Comparison of ENCODE assay signal across 12 mouse cellular contexts in the genomic region with DNA sequence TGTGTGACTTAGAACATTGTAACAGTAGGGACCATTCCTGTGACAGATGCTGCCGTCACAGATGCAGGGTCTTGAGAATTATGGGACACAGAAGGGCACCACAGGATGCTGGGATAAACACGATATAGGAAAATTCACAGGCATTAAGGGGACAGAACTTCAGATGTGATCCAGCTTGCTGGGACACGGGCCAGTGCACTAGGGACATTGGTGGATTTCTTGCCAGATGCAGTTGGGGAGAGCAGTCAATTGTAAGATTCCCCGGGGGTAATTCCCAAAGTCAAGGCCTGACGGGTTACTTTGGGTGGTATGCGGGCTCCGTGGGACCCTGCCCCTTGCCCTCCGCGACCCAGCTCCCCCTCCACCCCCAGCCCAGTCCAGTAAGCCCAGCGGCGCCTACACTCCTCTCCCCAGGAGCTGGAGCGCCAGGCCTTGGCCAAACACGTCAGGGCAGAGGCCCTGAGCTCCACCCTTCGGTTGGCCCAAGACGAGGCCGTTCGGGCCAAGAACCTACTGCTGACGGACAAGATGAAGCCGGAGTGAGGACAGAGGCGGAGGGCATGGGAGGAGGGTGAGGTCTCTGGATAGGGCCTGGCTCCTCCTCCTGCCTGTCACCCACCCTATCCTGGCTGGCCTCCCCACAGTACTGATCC. TPM values are rescaled to one million over a fixed set of nuclear protein-coding genes. Genes with fewer than 3 reads are reported as not detected.
A peak's percentile ranks its signal among the peaks of the same experiment; 100 is the strongest.
DNase-seq lines count a peak whose midpoint lies in the region; ATAC-seq and TF ChIP-seq lines count a peak whose summit lies in the region.
"Had no signal": no experiment of that assay in that cellular context is flagged by ENCODE, and none has a peak within 500 bp of the region (broad histone marks: within the 10 kb centered on the region; RNA-seq: fewer than 3 reads in every experiment).

No protein-coding gene starts in this region.

- peaks cover 9% of the 10 kb centered on the region for H3K4me1 ChIP-seq in forebrain, embryonic 12.5 days
- H3K4me1 ChIP-seq in forebrain, embryonic 16.5 days (replicated peaks; ENCODE audit: control insufficient read depth, insufficient read depth, low read length) = peaks cover 7% of the 10 kb centered on the region
- no peaks in the 10 kb centered on the region for H3K4me1 ChIP-seq in lung, adult 2 months (ENCODE audit: control insufficient read depth, insufficient read depth, low read length)
- H3K4me1 ChIP-seq in heart, embryonic 13.5 days = peaks cover 6% of the 10 kb centered on the region

- no peaks in the 10 kb centered on the region for H3K9me3 ChIP-seq in forebrain, embryonic 12.5 days
- no peaks in the 10 kb centered on the region for H3K9me3 ChIP-seq in forebrain, embryonic 16.5 days (ENCODE audit: control insufficient read depth, low read length)
- H3K9me3 ChIP-seq in heart, embryonic 13.5 days = no peaks in the 10 kb centered on the region
- H3K9me3 ChIP-seq: hindbrain, embryonic 15.5 days had no signal

- TF ChIP-seq POLR2A in lung, adult 2 months (IDR thresholded peaks at IDR 0.05; ENCODE audit: borderline replicate concordance, extremely low read depth, low read depth, low read length) = no peak

- peaks cover 32% of the 10 kb centered on the region for H3K36me3 ChIP-seq in forebrain, embryonic 12.5 days (replicated peaks)
- peaks cover 5% of the 10 kb centered on the region; the same call in 1 of the 2 replicates for H3K36me3 ChIP-seq in forebrain, embryonic 16.5 days (ENCODE audit: control insufficient read depth, insufficient read depth)
- peaks cover 23% of the 10 kb centered on the region; the same call in 1 of the 2 replicates for H3K36me3 ChIP-seq in heart, embryonic 13.5 days

- H3K9ac ChIP-seq in forebrain, embryonic 12.5 days = peak overlapping the region; percentile 1; the same call in 1 of the 2 replicates
- H3K9ac ChIP-seq in forebrain, embryonic 16.5 days (replicated peaks; ENCODE audit: low read depth, low read length) = no peak overlapping the region
- peak overlapping the region; percentile 54; the same call in 1 of the 2 replicates for H3K9ac ChIP-seq in heart, embryonic 13.5 days
- H3K9ac ChIP-seq: hindbrain, embryonic 15.5 days had no signal

- no peak overlapping the region for H3K4me2 ChIP-seq in forebrain, embryonic 12.5 days
- no peak overlapping the region for H3K4me2 ChIP-seq in forebrain, embryonic 16.5 days (ENCODE audit: low read length)
- H3K4me2 ChIP-seq in heart, embryonic 13.5 days = no peak overlapping the region
- H3K4me2 ChIP-seq: hindbrain, embryonic 15.5 days had no signal

- H3K27me3 ChIP-seq in forebrain, embryonic 12.5 days = peaks cover 11% of the 10 kb centered on the region
- peaks cover 7% of the 10 kb centered on the region for H3K27me3 ChIP-seq in forebrain, embryonic 16.5 days (replicated peaks; ENCODE audit: control insufficient read depth, insufficient read depth, low read length)
- peaks cover 5% of the 10 kb centered on the region; the same call in 1 of the 2 replicates for H3K27me3 ChIP-seq in heart, embryonic 13.5 days (replicated peaks)

- no peak overlapping the region for H3K27ac ChIP-seq in forebrain, embryonic 12.5 days
- H3K27ac ChIP-seq in forebrain, embryonic 16.5 days (ENCODE audit: low read length) = no peak overlapping the region
- no peak overlapping the region for H3K27ac ChIP-seq in heart, embryonic 13.5 days (replicated peaks)
- H3K27ac ChIP-seq: hindbrain, embryonic 15.5 days; macrophage had no signal

- H3K4me3 ChIP-seq in forebrain, embryonic 12.5 days (replicated peaks) = no peak overlapping the region
- H3K4me3 ChIP-seq in forebrain, embryonic 16.5 days (replicated peaks; ENCODE audit: low read length) = no peak overlapping the region
- no peak overlapping the region for H3K4me3 ChIP-seq in lung, adult 2 months (replicated peaks; ENCODE audit: extremely low read depth, low read depth, low read length)
- H3K4me3 ChIP-seq in heart, embryonic 13.5 days = no peak overlapping the region
- H3K4me3 ChIP-seq: hindbrain, embryonic 15.5 days had no signal

- no peak for TF ChIP-seq CTCF in lung, adult 2 months (IDR thresholded peaks at IDR 0.05; ENCODE audit: insufficient read depth, low read length)

- no peak for ATAC-seq in forebrain, embryonic 12.5 days (ENCODE audit: low FRiP score)
- no peak for ATAC-seq in forebrain, embryonic 16.5 days
- ATAC-seq in heart, embryonic 13.5 days (ENCODE audit: extremely low read depth, insufficient number of reproducible peaks, low FRiP score, low TSS enrichment) = no peak
- ATAC-seq in megakaryocyte, adult 5-6 weeks (ENCODE audit: poor library complexity, severe bottlenecking) = no peak

- peak; percentile 66 to 68 for DNase-seq in lung, adult 18-20 months
- no peak for DNase-seq in lung, adult 2 months
- peak; percentile 65 for DNase-seq in skeletal muscle tissue, adult 2 months (ENCODE audit: low read depth, low spot score)
- DNase-seq in embryo, embryonic 11 days = no peak

- WGBS in forebrain, embryonic 12.5 days = 77% methylated on average over 20 of the region's 20 CpGs
- 75% methylated on average over 20 of the region's 20 CpGs for WGBS in forebrain, embryonic 16.5 days
- 67% methylated on average over 20 of the region's 20 CpGs for WGBS in lung, adult 2 months
- WGBS in heart, embryonic 13.5 days = 66% methylated on average over 20 of the region's 20 CpGs

RNA-seq across cellular contexts. Expression of gene Tsks, which starts 14.3 kb away (rescaled TPM):
- polyA plus RNA-seq in forebrain, embryonic 12.5 days (2016; fragmentation: Nextera tagmentation; extraction: Ambion mirVana) = 0.27 TPM in 1 of 2 replicates, not detected in the other
- 0.15 TPM in 1 of 2 replicates, not detected in the other for polyA plus RNA-seq in forebrain, embryonic 16.5 days (2015; fragmentation: Nextera tagmentation; extraction: Ambion mirVana)
- 0.16 TPM in 1 of 2 replicates, not detected in the other for polyA plus RNA-seq in lung, adult 2 months (2012; rRNA removed)
- 0.11 and 0.14 TPM in 2 replicates for polyA plus RNA-seq in heart, embryonic 13.5 days (2015; fragmentation: Nextera tagmentation; extraction: Ambion mirVana)
- not detected in 2 replicates for total RNA-seq in megakaryocyte, adult 5-6 weeks (2015)
- total RNA-seq in megakaryocyte, adult 5-6 weeks (2017) = not detected in 2 replicates
- total RNA-seq: CH12.LX; neutrophil, adult 5-6 weeks had no signal
- polyA plus RNA-seq: macrophage had no signal

RNA-seq across cellular contexts. Expression of gene Cpt1c, which starts 17.3 kb away (rescaled TPM):
- polyA plus RNA-seq in forebrain, embryonic 12.5 days (2016; fragmentation: Nextera tagmentation; extraction: Ambion mirVana) = 35.1 and 38.1 TPM in 2 replicates
- 49.1 and 63.9 TPM in 2 replicates for polyA plus RNA-seq in forebrain, embryonic 16.5 days (2015; fragmentation: Nextera tagmentation; extraction: Ambion mirVana)
- polyA plus RNA-seq in lung, adult 2 months (2012; rRNA removed) = 20.7 and 21.0 TPM in 2 replicates
- 9.8 and 10.3 TPM in 2 replicates for polyA plus RNA-seq in heart, embryonic 13.5 days (2015; fragmentation: Nextera tagmentation; extraction: Ambion mirVana)
- not detected in 2 replicates for total RNA-seq in megakaryocyte, adult 5-6 weeks (2015)
- 0.12 TPM in 1 of 2 replicates, not detected in the other for total RNA-seq in megakaryocyte, adult 5-6 weeks (2017)
- total RNA-seq: neutrophil, adult 5-6 weeks had no signal
- polyA plus RNA-seq: macrophage had no signal

RNA-seq across cellular contexts. Expression of gene Ap2a1, which starts 28.0 kb away (rescaled TPM):
- polyA plus RNA-seq in forebrain, embryonic 12.5 days (2016; fragmentation: Nextera tagmentation; extraction: Ambion mirVana) = 85.8 and 94.4 TPM in 2 replicates
- polyA plus RNA-seq in forebrain, embryonic 16.5 days (2015; fragmentation: Nextera tagmentation; extraction: Ambion mirVana) = 111 and 113 TPM in 2 replicates
- 94.8 and 101 TPM in 2 replicates for polyA plus RNA-seq in lung, adult 2 months (2012; rRNA removed)
- 55.5 and 56.8 TPM in 2 replicates for polyA plus RNA-seq in heart, embryonic 13.5 days (2015; fragmentation: Nextera tagmentation; extraction: Ambion mirVana)
- 33.2 and 36.1 TPM in 2 replicates for total RNA-seq in megakaryocyte, adult 5-6 weeks (2015)
- total RNA-seq in megakaryocyte, adult 5-6 weeks (2017) = 20.2 and 33.6 TPM in 2 replicates

RNA-seq across cellular contexts. Expression of gene Prmt1, which starts 29.1 kb away (rescaled TPM):
- 585 and 631 TPM in 2 replicates for polyA plus RNA-seq in forebrain, embryonic 12.5 days (2016; fragmentation: Nextera tagmentation; extraction: Ambion mirVana)
- 646 and 707 TPM in 2 replicates for polyA plus RNA-seq in forebrain, embryonic 16.5 days (2015; fragmentation: Nextera tagmentation; extraction: Ambion mirVana)
- 71.0 and 97.7 TPM in 2 replicates for polyA plus RNA-seq in lung, adult 2 months (2012; rRNA removed)
- 438 and 486 TPM in 2 replicates for polyA plus RNA-seq in heart, embryonic 13.5 days (2015; fragmentation: Nextera tagmentation; extraction: Ambion mirVana)
- total RNA-seq in megakaryocyte, adult 5-6 weeks (2015) = 48.4 and 55.7 TPM in 2 replicates
- total RNA-seq in megakaryocyte, adult 5-6 weeks (2017) = 40.0 and 42.9 TPM in 2 replicates

RNA-seq across cellular contexts. Expression of gene Irf3, which starts 40.1 kb away (rescaled TPM):
- 72.4 and 73.0 TPM in 2 replicates for polyA plus RNA-seq in forebrain, embryonic 12.5 days (2016; fragmentation: Nextera tagmentation; extraction: Ambion mirVana)
- polyA plus RNA-seq in forebrain, embryonic 16.5 days (2015; fragmentation: Nextera tagmentation; extraction: Ambion mirVana) = 56.2 and 60.6 TPM in 2 replicates
- 125 and 130 TPM in 2 replicates for polyA plus RNA-seq in lung, adult 2 months (2012; rRNA removed)
- polyA plus RNA-seq in heart, embryonic 13.5 days (2015; fragmentation: Nextera tagmentation; extraction: Ambion mirVana) = 63.6 and 68.1 TPM in 2 replicates
- 60.8 and 76.8 TPM in 2 replicates for total RNA-seq in megakaryocyte, adult 5-6 weeks (2015)
- 84.8 and 89.4 TPM in 2 replicates for total RNA-seq in megakaryocyte, adult 5-6 weeks (2017)

Comparison
In these comparisons a context has a peak if more than half of its experiments do, and no peak if none do; other contexts are left out.
1. DNase-seq: peak in lung, adult 18-20 months (2 of 2) and skeletal muscle tissue, adult 2 months (single experiment); none in lung, adult 2 months (single experiment) and embryo, embryonic 11 days (single experiment).